Mouse (Mus musculus): ENCODE measurements around the gene Macrod1.

DNA sequence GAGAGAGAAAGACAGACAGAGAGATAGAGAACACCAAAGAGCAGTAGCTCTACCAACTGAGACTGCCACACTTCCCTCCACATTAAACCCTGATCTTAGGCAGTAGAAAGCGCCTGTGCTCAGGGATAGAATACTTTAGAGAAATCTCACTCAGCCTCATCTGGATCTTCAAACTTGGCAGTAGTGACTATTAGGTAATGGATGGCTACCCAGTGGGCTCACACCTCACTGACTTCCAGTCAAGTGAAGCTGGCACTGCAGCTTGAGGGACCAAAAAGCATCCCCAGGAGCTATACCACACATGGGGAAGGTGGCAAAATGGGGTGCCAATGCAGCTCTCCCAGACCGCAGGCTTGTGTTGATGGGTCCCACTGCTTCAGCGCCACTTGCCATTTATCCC, 167.6 kb downstream of the Macrod1 start:
- no peak for TF ChIP-seq CTCF (IDR thresholded peaks at IDR 0.05; ENCODE audit: control insufficient read depth, insufficient read depth, low read length)
- TF ChIP-seq POLR2A (IDR thresholded peaks at IDR 0.05; ENCODE audit: borderline replicate concordance, control insufficient read depth, low read depth, low read length): no peak
